Mouse (Mus musculus) thymus, postnatal 4 days (tissue): ENCODE results near the gene Frmd4a.

ENCODE experiments used
- DNase-seq: peaks from one replicate; pipeline ENCODE4 v3.0.0; 2021

Gene Frmd4a

GRCm38 (mm10) chr2:4399721-4400120, 382.2 kb downstream of the Frmd4a start:
- no peak for DNase-seq

- peak; percentile 44 for DNase-seq
Observed at GRCm38 (mm10) chr2:4400771-4401596, 383.5 kb downstream of the Frmd4a start.

GRCm38 (mm10) chr2:4401597-4402581, 384.4 kb downstream of the Frmd4a start:
- no peak for DNase-seq

GRCm38 (mm10) chr2:4406977-4407376, 389.5 kb downstream of the Frmd4a start:
- DNase-seq: no peak

DNA sequence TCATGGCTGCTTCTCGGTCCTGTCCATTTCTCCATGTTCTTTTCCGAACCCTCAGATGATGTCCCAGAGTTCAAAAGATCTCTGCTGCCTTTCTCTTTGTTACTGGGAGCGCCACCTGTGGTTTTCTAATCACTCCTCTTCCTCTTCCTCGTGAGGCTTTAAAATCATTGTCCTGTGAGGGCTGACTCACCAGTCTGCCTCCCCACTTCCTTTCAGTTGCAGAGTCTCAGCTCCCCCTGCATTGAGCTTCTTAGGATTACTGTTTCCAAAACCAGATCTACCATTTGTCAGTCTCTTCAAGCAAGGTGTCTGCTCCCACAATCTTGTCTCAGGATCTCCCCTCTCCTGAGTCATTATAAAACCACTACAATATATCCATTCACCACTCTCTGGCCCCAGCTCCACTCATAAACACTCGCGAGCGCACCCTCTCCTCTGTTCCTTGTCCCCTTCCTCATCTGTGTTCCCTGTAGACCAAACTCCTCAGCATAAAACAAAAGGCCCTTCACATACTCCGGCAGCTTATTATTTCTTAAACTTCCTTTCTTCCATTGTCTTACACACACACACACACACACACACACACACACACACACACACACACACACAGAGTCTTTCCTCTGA, 392.4 kb downstream of the Frmd4a start:
- DNase-seq: no peak

DNA sequence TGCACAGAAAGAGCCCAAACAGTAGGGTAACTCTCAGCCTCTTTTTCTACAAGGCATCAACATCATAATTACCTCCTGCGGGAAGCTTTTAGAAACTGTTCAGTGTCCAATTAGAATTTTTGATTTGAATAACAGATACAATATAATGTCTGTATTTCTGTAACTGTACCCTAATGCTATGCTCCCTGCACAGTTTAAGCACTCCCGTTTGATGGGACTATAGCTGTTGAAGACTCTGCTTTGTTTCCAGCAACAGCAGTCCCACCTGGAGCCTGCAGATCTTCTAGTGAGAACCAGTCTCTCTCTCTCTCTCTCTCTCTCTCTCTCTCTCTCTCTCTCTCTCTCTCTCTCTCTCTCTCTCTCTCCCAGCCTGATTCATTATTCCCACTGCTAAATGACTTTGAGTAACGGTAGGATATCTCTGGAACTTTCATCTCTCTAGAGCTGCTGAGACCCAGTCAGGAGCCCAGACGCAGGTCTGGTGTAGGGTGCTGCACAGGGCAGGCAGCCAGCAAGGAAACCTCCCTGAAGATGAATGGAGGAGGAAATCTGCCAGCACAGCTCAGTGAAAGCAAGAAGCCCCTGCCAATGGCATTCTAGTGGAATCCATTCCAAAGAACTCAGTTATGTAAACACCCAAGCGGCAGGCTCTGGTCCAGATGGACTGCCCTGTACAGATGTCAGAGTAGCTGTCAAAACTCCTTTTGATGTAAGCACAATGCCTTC, 395.5 kb downstream of the Frmd4a start:
- no peak for DNase-seq

GRCm38 (mm10) chr2:4413596-4414335, 396.2 kb downstream of the Frmd4a start:
- DNase-seq: no peak

DNA sequence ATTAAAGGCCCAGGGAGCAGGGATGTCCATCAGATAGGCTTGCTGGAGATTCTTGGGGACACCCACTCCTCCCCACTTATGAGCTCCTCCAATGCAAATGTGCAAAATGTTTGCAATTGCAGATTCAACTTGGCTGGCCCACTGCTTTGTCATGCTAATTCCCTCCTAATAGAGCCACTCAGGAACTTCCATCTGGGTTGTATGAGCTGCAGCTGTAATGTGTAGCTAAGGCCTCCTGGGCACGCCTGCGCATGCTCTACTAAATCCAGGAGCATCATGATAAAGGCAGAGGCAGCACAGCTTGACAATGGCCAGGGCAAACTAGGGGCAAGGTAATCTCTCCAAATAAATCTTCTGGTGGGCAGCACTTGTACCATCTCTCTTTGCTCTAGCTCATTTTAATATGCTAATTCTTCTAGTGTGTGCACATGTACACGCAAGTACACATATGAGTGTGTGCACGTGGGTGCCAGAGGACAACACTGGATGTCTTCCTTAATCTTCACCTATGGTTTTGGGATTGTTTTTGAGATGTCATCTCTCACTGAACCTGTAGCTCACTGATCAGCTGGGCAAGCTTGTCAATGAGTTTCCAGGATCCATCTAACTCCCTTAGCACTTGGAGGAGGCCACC, 403.3 kb downstream of the Frmd4a start:
- no peak for DNase-seq

DNA sequence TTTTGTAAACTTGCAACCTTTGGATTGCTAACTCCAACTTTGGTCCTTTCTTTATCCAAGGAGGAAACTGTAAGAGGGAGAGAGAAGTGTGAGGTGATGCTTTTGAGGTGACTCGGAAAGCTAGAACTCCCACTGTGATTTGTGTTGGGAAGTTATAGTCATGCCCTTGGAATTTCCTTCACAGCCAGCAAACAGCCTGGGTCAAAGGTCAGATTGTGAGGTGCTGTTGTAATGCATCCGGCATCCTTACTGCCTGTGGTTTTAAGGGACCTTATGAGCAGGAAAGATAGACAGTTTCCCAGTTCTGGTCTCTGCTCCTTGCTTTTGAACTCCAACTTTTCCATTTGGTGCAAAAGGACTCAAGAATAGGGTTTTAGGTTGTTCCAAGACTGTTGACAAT, 404.2 kb downstream of the Frmd4a start:
- no peak for DNase-seq

DNA sequence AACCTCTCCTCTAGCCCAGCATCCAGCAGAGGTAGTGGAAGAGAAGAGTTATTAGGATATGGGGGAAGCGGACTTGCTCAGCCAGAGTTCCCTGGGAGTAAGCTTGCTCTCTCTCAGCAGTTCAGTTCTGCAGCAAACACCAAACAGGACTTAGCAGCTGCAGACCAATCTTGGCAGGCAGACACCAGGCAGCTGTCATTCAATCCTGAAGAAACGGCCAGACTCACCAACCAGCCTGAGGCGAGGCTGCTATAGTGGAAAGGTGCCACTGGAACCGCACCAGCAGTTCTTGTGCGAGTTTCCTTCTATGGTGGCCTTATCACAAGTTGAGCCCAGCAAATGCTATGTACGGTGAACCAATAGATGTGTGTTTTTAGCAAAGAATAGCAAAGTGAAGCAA, 406.4 kb downstream of the Frmd4a start:
- no peak for DNase-seq

GRCm38 (mm10) chr2:4428407-4428855, 410.9 kb downstream of the Frmd4a start:
- no peak for DNase-seq

- no peak for DNase-seq
Observed at GRCm38 (mm10) chr2:4433119-4433518, 415.6 kb downstream of the Frmd4a start.

DNA sequence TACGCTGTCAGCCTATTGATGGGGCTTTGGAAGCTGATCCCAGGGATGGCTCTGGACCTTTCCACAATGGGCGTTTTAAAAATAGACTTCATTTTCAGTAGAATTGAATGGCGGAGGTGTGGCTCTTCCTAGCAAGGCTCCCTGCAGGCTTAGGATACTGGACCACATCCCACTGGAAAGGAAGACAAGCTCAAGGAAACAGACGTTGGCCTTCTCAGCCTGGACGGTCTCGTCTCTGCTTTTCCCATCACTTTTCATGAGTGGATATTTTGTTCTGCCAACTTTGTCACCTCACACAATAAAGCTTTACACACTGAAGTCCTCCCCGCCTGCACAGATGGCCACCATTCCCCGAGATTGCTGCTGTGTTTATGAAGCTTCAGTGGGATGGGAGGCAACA, 417.5 kb downstream of the Frmd4a start:
- no peak for DNase-seq

- no peak for DNase-seq
Observed at GRCm38 (mm10) chr2:4436361-4437231, 419.1 kb downstream of the Frmd4a start.

GRCm38 (mm10) chr2:4438739-4439138, 421.2 kb downstream of the Frmd4a start:
- no peak for DNase-seq

GRCm38 (mm10) chr2:4439909-4440308, 422.4 kb downstream of the Frmd4a start:
- DNase-seq: no peak

- no peak for DNase-seq
Observed at GRCm38 (mm10) chr2:4441840-4442239, 424.3 kb downstream of the Frmd4a start.

DNA sequence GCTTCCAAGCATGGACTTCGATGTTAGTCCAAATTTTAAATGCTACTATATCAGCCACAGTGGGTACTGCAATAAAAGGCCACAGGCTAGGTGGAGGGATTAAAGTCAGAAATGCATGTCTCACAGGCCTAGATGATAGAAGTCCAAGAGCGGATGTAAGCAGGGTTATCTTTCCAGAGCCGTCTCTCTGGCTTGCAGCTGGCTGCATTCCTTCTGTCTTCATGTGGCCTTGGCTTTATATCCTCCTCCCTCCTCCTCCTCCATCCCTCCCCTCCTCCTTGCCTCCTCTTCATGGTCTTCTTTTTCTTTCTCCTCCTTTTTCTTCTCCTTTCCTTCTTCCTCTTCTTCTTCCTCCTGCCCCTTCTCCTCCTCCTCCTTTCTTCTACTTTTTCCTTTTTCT, 427.2 kb downstream of the Frmd4a start:
- DNase-seq: no peak

- DNase-seq: no peak
Observed at GRCm38 (mm10) chr2:4445629-4446400, 428.3 kb downstream of the Frmd4a start.
